Mouse (Mus musculus): ENCODE measurements around the gene Rab11a. TPM values are rescaled to one million over a fixed set of nuclear protein-coding genes. Genes with fewer than 3 reads are reported as not detected.
"Not testable (repeated sequence)": the region's sequence is repeated elsewhere in the genome, so short reads cannot be mapped to it uniquely, and the experiment has no call there.

Gene Rab11a
- polyA plus RNA-seq, 1 experiment from 2014 or later = 292 TPM

DNA sequence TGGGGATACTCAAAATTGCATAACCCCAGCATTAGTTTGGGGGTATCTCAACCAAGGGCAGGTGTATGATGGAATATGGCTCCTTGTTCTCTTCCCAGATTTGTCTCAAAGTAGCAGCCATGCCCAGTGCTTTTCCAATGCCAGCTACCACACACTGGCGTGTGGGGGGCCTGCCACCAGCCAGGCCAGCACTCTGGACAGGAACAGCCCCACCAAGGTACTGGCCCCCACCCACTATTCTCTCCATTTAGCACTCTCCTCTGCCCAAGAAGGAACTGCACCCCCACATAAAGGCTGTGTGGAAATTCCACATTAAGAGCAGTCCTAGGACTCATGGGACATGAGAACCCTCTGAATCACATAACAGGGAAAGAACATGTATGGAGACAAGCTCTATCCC lies 42.3 kb downstream of the Rab11a start:
- no peak overlapping the region for H3K9ac ChIP-seq (ENCODE audit: low read length)
- 83% methylated on average over 1 of the region's 1 CpGs for WGBS
- DNase-seq (ENCODE audit: low spot score) = no peak
- H3K9me3 ChIP-seq (ENCODE audit: control insufficient read depth, low read length) = no peaks in the 10 kb centered on the region
- no peak for ATAC-seq (ENCODE audit: insufficient read depth, low FRiP score, low TSS enrichment)
- no peaks in the 10 kb centered on the region for H3K27me3 ChIP-seq (ENCODE audit: control insufficient read depth, insufficient read depth, low read length)
- H3K4me2 ChIP-seq (ENCODE audit: low read depth) = no peak overlapping the region
- H3K36me3 ChIP-seq (ENCODE audit: control insufficient read depth, insufficient read depth, low read length) = no peaks in the 10 kb centered on the region
- H3K4me1 ChIP-seq (ENCODE audit: control insufficient read depth, insufficient read depth, low read length) = no peaks in the 10 kb centered on the region
- H3K4me3 ChIP-seq (ENCODE audit: low read depth, low read length) = no peak overlapping the region
- H3K27ac ChIP-seq (ENCODE audit: low read depth, low read length) = no peak overlapping the region

DNA sequence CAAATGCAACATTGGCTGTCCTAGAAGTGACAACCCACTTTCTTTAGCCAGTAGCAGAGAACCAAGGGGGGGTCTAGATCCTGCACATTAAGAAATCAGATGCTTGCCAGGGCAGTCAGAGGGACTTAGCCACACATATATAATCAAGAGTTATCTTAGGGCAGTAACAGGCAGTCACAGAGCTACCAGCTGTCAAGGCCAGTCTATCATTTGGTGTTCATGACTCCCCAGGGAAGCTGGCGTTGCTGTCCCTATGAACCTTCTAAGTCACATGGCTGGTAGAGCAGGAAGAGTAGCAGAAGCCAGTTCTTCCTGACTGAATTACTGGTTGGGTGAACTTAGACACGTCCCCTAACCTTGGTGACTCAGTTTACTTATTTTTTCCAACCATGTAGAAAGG lies 44.5 kb downstream of the Rab11a start:
- H3K27ac ChIP-seq (ENCODE audit: low read depth, low read length) = no peak overlapping the region
- ATAC-seq (ENCODE audit: insufficient read depth, low FRiP score, low TSS enrichment) (no peak), DNase-seq (ENCODE audit: low spot score) (no peak)
- no peak overlapping the region for H3K4me3 ChIP-seq (ENCODE audit: low read depth, low read length)
- no peak overlapping the region for H3K9ac ChIP-seq (ENCODE audit: low read length)
- H3K4me1 ChIP-seq (ENCODE audit: control insufficient read depth, insufficient read depth, low read length) = no peaks in the 10 kb centered on the region
- H3K36me3 ChIP-seq (ENCODE audit: control insufficient read depth, insufficient read depth, low read length) = no peaks in the 10 kb centered on the region
- WGBS = 70% methylated on average over 2 of the region's 2 CpGs
- H3K27me3 ChIP-seq (ENCODE audit: control insufficient read depth, insufficient read depth, low read length) = no peaks in the 10 kb centered on the region
- H3K9me3 ChIP-seq (ENCODE audit: control insufficient read depth, low read length) = no peaks in the 10 kb centered on the region
- no peak overlapping the region for H3K4me2 ChIP-seq (ENCODE audit: low read depth)

DNA sequence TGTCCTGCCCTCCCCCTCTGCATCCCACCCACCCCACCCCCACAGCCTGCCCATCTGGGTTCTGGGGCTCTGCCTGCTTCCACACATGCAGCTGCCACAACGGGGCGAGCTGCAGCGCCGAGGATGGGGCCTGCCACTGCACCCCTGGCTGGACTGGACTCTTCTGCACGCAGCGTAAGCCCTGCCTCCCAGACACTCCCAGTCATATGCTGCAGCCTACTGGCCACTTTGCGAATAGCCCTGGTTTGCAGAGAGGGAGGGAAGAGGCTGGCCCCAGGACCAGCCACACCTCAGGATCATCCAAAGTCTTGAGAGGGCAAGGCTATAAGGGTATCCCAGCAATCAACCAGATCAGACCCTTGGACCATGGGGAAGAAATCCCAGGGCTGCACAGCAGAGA lies 46.4 kb downstream of the Rab11a start:
- H3K9ac ChIP-seq (ENCODE audit: low read length) = no peak overlapping the region
- no peak overlapping the region for H3K4me3 ChIP-seq (ENCODE audit: low read depth, low read length)
- H3K27ac ChIP-seq (ENCODE audit: low read depth, low read length) = no peak overlapping the region
- ATAC-seq (ENCODE audit: insufficient read depth, low FRiP score, low TSS enrichment) (no peak), DNase-seq (ENCODE audit: low spot score) (peak; percentile 78)
- H3K9me3 ChIP-seq (ENCODE audit: control insufficient read depth, low read length) = no peaks in the 10 kb centered on the region
- no peaks in the 10 kb centered on the region for H3K27me3 ChIP-seq (ENCODE audit: control insufficient read depth, insufficient read depth, low read length)
- no peaks in the 10 kb centered on the region for H3K36me3 ChIP-seq (ENCODE audit: control insufficient read depth, insufficient read depth, low read length)
- WGBS = 8% methylated on average over 7 of the region's 7 CpGs
- H3K4me2 ChIP-seq (ENCODE audit: low read depth) = no peak overlapping the region
- no peaks in the 10 kb centered on the region for H3K4me1 ChIP-seq (ENCODE audit: control insufficient read depth, insufficient read depth, low read length)

DNA sequence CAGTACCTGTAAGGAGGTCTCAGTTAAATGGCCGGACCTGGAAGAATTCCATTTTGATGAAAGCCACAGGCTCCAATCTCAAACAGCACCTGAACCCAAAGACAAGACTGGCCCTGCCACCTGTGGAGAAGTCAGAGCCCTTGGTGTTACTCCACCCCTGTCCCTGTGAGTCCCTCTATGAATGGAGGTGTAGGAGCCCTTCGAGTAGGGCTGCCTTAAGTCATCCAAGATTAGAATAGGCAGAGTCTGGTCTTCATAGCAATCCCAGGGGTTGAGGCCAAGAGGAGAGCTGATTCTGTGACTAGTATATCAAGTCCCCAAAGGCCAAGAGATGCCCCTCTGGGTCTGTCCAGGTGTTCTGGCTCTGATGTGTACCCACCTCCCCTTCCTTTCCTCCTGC lies 46.8 kb downstream of the Rab11a start:
- H3K36me3 ChIP-seq (ENCODE audit: control insufficient read depth, insufficient read depth, low read length) = no peaks in the 10 kb centered on the region
- ATAC-seq (ENCODE audit: insufficient read depth, low FRiP score, low TSS enrichment) = no peak

GRCm38 (mm10) chr9:64688015-64688394 lies 49.6 kb downstream of the Rab11a start:
- ATAC-seq (ENCODE audit: insufficient read depth, low FRiP score, low TSS enrichment) (no peak), DNase-seq (ENCODE audit: low spot score) (no peak)
- H3K36me3 ChIP-seq (ENCODE audit: control insufficient read depth, insufficient read depth, low read length) = no peaks in the 10 kb centered on the region
- H3K9me3 ChIP-seq (ENCODE audit: control insufficient read depth, low read length) = no peaks in the 10 kb centered on the region
- no peaks in the 10 kb centered on the region for H3K4me1 ChIP-seq (ENCODE audit: control insufficient read depth, insufficient read depth, low read length)
- no peak overlapping the region for H3K4me2 ChIP-seq (ENCODE audit: low read depth)
- no peak overlapping the region for H3K9ac ChIP-seq (ENCODE audit: low read length)
- H3K27ac ChIP-seq (ENCODE audit: low read depth, low read length) = no peak overlapping the region
- 63% methylated on average over 1 of the region's 1 CpGs for WGBS
- no peaks in the 10 kb centered on the region for H3K27me3 ChIP-seq (ENCODE audit: control insufficient read depth, insufficient read depth, low read length)
- H3K4me3 ChIP-seq (ENCODE audit: low read depth, low read length) = no peak overlapping the region

More for the DNA sequence above, 46.8 kb downstream of the Rab11a start:
- Histone ChIP-seq H3K4me1 (ENCODE audit: control insufficient read depth, insufficient read depth, low read length) (no peaks in the 10 kb centered on the region), H3K9me3 (ENCODE audit: control insufficient read depth, low read length) (no peaks in the 10 kb centered on the region), H3K4me3 (ENCODE audit: low read depth, low read length) (no peak overlapping the region), H3K27me3 (ENCODE audit: control insufficient read depth, insufficient read depth, low read length) (no peaks in the 10 kb centered on the region), H3K4me2 (ENCODE audit: low read depth) (no peak overlapping the region), H3K9ac (ENCODE audit: low read length) (no peak overlapping the region), H3K27ac (ENCODE audit: low read depth, low read length) (no peak overlapping the region)
- WGBS = 84% methylated on average over 2 of the region's 2 CpGs
- DNase-seq (ENCODE audit: low spot score) = no peak

- H3K4me3 ChIP-seq (ENCODE audit: low read depth, low read length) = no peak overlapping the region
- H3K9ac ChIP-seq (ENCODE audit: low read length) = no peak overlapping the region
- no peaks in the 10 kb centered on the region for H3K36me3 ChIP-seq (ENCODE audit: control insufficient read depth, insufficient read depth, low read length)
- no peaks in the 10 kb centered on the region for H3K9me3 ChIP-seq (ENCODE audit: control insufficient read depth, low read length)
- ATAC-seq (ENCODE audit: insufficient read depth, low FRiP score, low TSS enrichment) = no peak
- H3K4me2 ChIP-seq (ENCODE audit: low read depth) = no peak overlapping the region
- H3K4me1 ChIP-seq (ENCODE audit: control insufficient read depth, insufficient read depth, low read length) = no peaks in the 10 kb centered on the region
- no peak overlapping the region for H3K27ac ChIP-seq (ENCODE audit: low read depth, low read length)
- H3K27me3 ChIP-seq (ENCODE audit: control insufficient read depth, insufficient read depth, low read length) = no peaks in the 10 kb centered on the region
- 54% methylated on average over 13 of the region's 13 CpGs for WGBS
- peak; percentile 42 for DNase-seq (ENCODE audit: low spot score)
Observed at GRCm38 (mm10) chr9:64687122-64688014, 50.2 kb downstream of the Rab11a start.

GRCm38 (mm10) chr9:64671341-64672319 lies 65.9 kb downstream of the Rab11a start:
- ATAC-seq (ENCODE audit: insufficient read depth, low FRiP score, low TSS enrichment); H3K27ac ChIP-seq (ENCODE audit: low read depth, low read length); H3K9me3 ChIP-seq (ENCODE audit: control insufficient read depth, low read length); H3K4me2 ChIP-seq (ENCODE audit: low read depth); H3K4me1 ChIP-seq (ENCODE audit: control insufficient read depth, insufficient read depth, low read length); DNase-seq (ENCODE audit: low spot score); H3K27me3 ChIP-seq (ENCODE audit: control insufficient read depth, insufficient read depth, low read length); H3K4me3 ChIP-seq (ENCODE audit: low read depth, low read length); H3K9ac ChIP-seq (ENCODE audit: low read length); H3K36me3 ChIP-seq (ENCODE audit: control insufficient read depth, insufficient read depth, low read length): not testable (repeated sequence)
- WGBS = 45% methylated on average over 6 of the region's 11 CpGs

GRCm38 (mm10) chr9:64668001-64668400 lies 69.6 kb downstream of the Rab11a start:
- WGBS = 42% methylated on average over 2 of the region's 2 CpGs
- Histone ChIP-seq H3K4me1 (ENCODE audit: control insufficient read depth, insufficient read depth, low read length) (peaks cover 16% of the 10 kb centered on the region), H3K27me3 (ENCODE audit: control insufficient read depth, insufficient read depth, low read length) (no peaks in the 10 kb centered on the region), H3K9ac (ENCODE audit: low read length) (no peak overlapping the region), H3K36me3 (ENCODE audit: control insufficient read depth, insufficient read depth, low read length) (no peaks in the 10 kb centered on the region), H3K4me2 (ENCODE audit: low read depth) (no peak overlapping the region), H3K27ac (ENCODE audit: low read depth, low read length) (peak overlapping the region; percentile 68), H3K4me3 (ENCODE audit: low read depth, low read length) (no peak overlapping the region), H3K9me3 (ENCODE audit: control insufficient read depth, low read length) (no peaks in the 10 kb centered on the region)
- DNase-seq (ENCODE audit: low spot score) = no peak
- ATAC-seq (ENCODE audit: insufficient read depth, low FRiP score, low TSS enrichment) = no peak

All from neural tube, embryonic 11.5 days (tissue).